Mouse (Mus musculus) intestine, embryonic 16.5 days (tissue): ENCODE data around the gene Olfr592. TPM values are rescaled to one million over a fixed set of nuclear protein-coding genes. Genes with fewer than 3 reads are reported as not detected.

ENCODE experiments used
- polyA plus RNA-seq: library from polyadenylated mRNA; unstranded; fragments of >200 nt; fragmentation: Nextera tagmentation; extraction: Ambion mirVana; gene quantifications from 2 replicates; pipeline ENCODE4 v1.2.1, GENCODE M21; 2015

Olfr592 gene
- polyA plus RNA-seq, 1 experiment from 2014 or later: not detected

Other genes with a start within 250 kb of the Olfr592 start
- gene Olfr573-ps1, start 242.2 kb upstream of the Olfr592 start, polyA plus RNA-seq: not detected in 2 replicates
- gene Olfr574, start 236.3 kb upstream of the Olfr592 start, polyA plus RNA-seq: not detected in 2 replicates
- not detected in 2 replicates for gene Olfr575, start 226.0 kb upstream of the Olfr592 start, polyA plus RNA-seq
- not detected in 2 replicates for gene Olfr576, start 222.1 kb upstream of the Olfr592 start, polyA plus RNA-seq
- gene Olfr577, start 208.9 kb upstream of the Olfr592 start, polyA plus RNA-seq: not detected in 2 replicates
- gene Olfr578, start 195.5 kb upstream of the Olfr592 start, polyA plus RNA-seq: not detected in 2 replicates
- not detected in 2 replicates for gene Olfr582, start 146.8 kb upstream of the Olfr592 start, polyA plus RNA-seq
- gene Olfr583, start 133.5 kb upstream of the Olfr592 start, polyA plus RNA-seq: not detected in 2 replicates
- gene Olfr584, start 102.9 kb upstream of the Olfr592 start, polyA plus RNA-seq: not detected in 2 replicates
- gene Olfr585, start 87.1 kb upstream of the Olfr592 start, polyA plus RNA-seq: not detected in 2 replicates
- gene Olfr586, start 59.2 kb upstream of the Olfr592 start, polyA plus RNA-seq: not detected in 2 replicates
- gene Olfr588-ps1, start 43.9 kb upstream of the Olfr592 start, polyA plus RNA-seq: not detected in 2 replicates
- gene Olfr589, start 28.4 kb upstream of the Olfr592 start, polyA plus RNA-seq: not detected in 2 replicates
- not detected in 2 replicates for gene Olfr591, start 6.5 kb upstream of the Olfr592 start, polyA plus RNA-seq
- not detected in 2 replicates for gene Olfr593, start 27.1 kb downstream of the Olfr592 start, polyA plus RNA-seq
- not detected in 2 replicates for gene Olfr594, start 32.2 kb downstream of the Olfr592 start, polyA plus RNA-seq
- not detected in 2 replicates for gene Usp17ld, start 67.7 kb downstream of the Olfr592 start, polyA plus RNA-seq
- not detected in 2 replicates for gene Olfr596, start 120.8 kb downstream of the Olfr592 start, polyA plus RNA-seq
- not detected in 2 replicates for gene Olfr597, start 131.5 kb downstream of the Olfr592 start, polyA plus RNA-seq
- not detected in 2 replicates for gene Olfr598, start 138.8 kb downstream of the Olfr592 start, polyA plus RNA-seq
- gene Olfr599, start 151.1 kb downstream of the Olfr592 start, polyA plus RNA-seq: not detected in 2 replicates
- gene Olfr600, start 164.9 kb downstream of the Olfr592 start, polyA plus RNA-seq: not detected in 2 replicates
- gene Olfr601, start 177.9 kb downstream of the Olfr592 start, polyA plus RNA-seq: not detected in 2 replicates
- gene Olfr603, start 201.4 kb downstream of the Olfr592 start, polyA plus RNA-seq: not detected in 2 replicates
- not detected in 2 replicates for gene Usp17lc, start 230.3 kb downstream of the Olfr592 start, polyA plus RNA-seq